Mouse (Mus musculus) urinary bladder, postnatal 36 days (tissue): Measurements from ENCODE around the gene Olfr251.
"Not testable (repeated sequence)": the region's sequence is repeated elsewhere in the genome, so short reads cannot be mapped to it uniquely, and the experiment has no call there.

ENCODE experiments used
- DNase-seq, 2 experiments: peaks; one replicate each; pipeline ENCODE4 v3.0.0; 2022; ENCODE audit warnings: low spot score in 2 of 2, mixed read lengths in 1 of 2

The Olfr251 gene

GRCm38 (mm10) chr9:38376786-38377185 is at the start of gene Olfr251:
Gene Olfr251 (plus strand): TSS chr9:38377086.
- no peak for DNase-seq

GRCm38 (mm10) chr9:38328760-38329159 is 48.1 kb upstream of the Olfr251 start, which contains the start of gene Olfr25:
Gene Olfr25 (plus strand): TSS chr9:38329060.
- DNase-seq = no peak

DNA sequence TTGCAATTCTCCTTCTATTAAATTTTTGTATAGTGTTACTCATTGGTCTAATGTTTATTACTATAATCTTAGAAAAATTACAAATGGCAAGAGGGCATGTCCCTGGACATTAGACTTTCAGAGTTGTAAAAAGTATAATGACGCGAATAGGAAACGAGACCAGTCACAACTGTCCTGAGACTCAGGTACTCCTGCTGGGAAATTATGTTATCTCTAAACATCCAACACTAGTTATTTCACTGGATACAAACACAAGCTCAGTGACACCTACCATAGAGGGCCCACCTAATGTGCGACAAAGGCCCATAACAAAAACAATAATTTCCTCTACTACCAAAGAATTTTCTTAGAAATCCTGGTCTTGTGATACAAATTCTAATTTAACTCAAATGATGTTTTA is 28.8 kb upstream of the Olfr251 start, which contains the start of gene Olfr898:
Gene Olfr898 (plus strand): TSS at position 301 of the 400 bp plus-strand sequence.
- no peak for DNase-seq

DNA sequence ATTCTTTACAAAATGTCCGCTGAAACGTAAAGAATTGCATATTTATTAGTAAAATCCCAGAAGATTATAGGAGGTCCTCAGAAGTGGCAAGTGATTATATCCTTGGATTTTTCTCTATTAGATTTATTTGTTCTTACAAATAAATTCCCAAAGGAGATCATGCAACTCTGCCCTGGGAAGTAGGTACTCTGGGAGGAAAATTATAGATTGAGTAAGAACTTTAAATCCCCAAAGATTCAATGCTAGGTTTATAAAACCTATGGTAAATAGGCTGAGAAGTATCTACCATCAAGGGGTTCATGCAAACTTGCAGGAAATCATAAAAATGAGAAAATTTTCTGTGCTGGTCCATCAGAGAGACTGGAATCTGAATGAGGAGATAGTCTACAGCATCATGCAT is 10.3 kb upstream of the Olfr251 start, which contains the start of gene Olfr250:
Gene Olfr250 (plus strand): TSS at position 301 of the 400 bp plus-strand sequence.
- DNase-seq = no peak

DNA sequence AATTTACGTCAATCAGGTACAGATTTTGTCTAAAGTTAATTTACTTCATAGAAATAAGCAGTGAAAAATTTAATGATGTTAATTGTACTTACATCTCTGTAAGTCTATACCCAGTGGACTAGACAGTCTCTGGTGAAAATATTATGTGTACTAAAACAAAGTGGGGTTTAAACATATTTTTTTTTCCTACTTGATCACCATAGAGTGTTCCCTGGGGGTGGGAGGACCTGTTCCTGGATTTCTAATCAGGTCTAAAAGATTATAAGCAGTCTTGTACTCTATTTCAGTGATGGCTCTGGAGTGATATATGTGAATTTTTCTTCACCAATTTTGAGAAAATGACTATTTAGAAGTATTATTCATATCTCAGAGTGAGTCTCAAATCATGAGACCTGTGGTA is 24.5 kb downstream of the Olfr251 start, which contains the start of gene Olfr147:
Gene Olfr147 (plus strand): TSS at position 301 of the 400 bp plus-strand sequence.
- DNase-seq = no peak

- not testable (repeated sequence) for DNase-seq
These were observed 30.6 kb downstream of the Olfr251 start for GRCm38 (mm10) chr9:38407502-38407901.

- not testable (repeated sequence) for DNase-seq
These were observed 36.6 kb downstream of the Olfr251 start for GRCm38 (mm10) chr9:38413502-38413901.

GRCm38 (mm10) chr9:38423801-38424200 is 46.9 kb downstream of the Olfr251 start:
- DNase-seq = no peak

GRCm38 (mm10) chr9:38427026-38427425 is 50.1 kb downstream of the Olfr251 start:
- no peak for DNase-seq

DNA sequence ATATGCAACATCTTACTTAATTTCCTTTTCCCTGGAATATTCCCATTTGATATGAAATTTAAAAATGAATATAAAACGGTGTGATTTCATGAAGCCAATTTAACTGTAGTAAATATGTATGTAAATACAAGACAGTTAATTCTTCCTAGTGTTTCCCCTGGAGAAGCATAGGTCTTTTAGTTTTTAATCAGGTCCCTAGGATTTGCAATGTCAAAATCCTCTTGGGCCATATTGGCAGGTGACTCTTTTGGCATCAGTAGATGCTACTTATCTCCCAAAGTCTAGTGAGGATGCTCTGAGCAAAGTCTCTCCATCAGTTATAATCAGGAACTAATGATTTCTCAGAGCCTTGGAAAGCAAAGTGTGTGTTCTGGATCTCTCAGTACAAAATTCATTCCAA is 52.3 kb downstream of the Olfr251 start, which contains the start of gene Olfr901:
Gene Olfr901 (plus strand): TSS at position 301 of the 400 bp plus-strand sequence.
- no peak for DNase-seq
